Mouse (Mus musculus): Measurements from ENCODE around the gene Mrfap1. TPM values are rescaled to one million over a fixed set of nuclear protein-coding genes. Genes with fewer than 3 reads are reported as not detected.

The Mrfap1 gene
- 150 and 174 TPM in 2 replicates for total RNA-seq (2014; fragmentation: Nextera tagmentation)
- total RNA-seq (2017) = 236 and 255 TPM in 2 replicates

GRCm38 (mm10) chr5:36796296-36797014, at the start of gene Mrfap1:
Mrfap1 (minus strand) TSS chr5:36796772.
- peak; percentile 65 for ATAC-seq (replicated peaks; ENCODE audit: low FRiP score, low TSS enrichment, poor library complexity, severe bottlenecking)

GRCm38 (mm10) chr5:36844490-36844889, 47.9 kb upstream of the Mrfap1 start:
- ATAC-seq (replicated peaks; ENCODE audit: low FRiP score, low TSS enrichment, poor library complexity, severe bottlenecking) = no peak

GRCm38 (mm10) chr5:36841701-36842100, 45.1 kb upstream of the Mrfap1 start:
- no peak for ATAC-seq (replicated peaks; ENCODE audit: low FRiP score, low TSS enrichment, poor library complexity, severe bottlenecking)

- no peak for ATAC-seq (replicated peaks; ENCODE audit: low FRiP score, low TSS enrichment, poor library complexity, severe bottlenecking)
Measured at GRCm38 (mm10) chr5:36840092-36840491, 43.5 kb upstream of the Mrfap1 start.

GRCm38 (mm10) chr5:36839602-36840001, 43.0 kb upstream of the Mrfap1 start:
- ATAC-seq (replicated peaks; ENCODE audit: low FRiP score, low TSS enrichment, poor library complexity, severe bottlenecking) = no peak

- ATAC-seq (replicated peaks; ENCODE audit: low FRiP score, low TSS enrichment, poor library complexity, severe bottlenecking) = no peak
Measured at GRCm38 (mm10) chr5:36839032-36839431, 42.5 kb upstream of the Mrfap1 start.

- ATAC-seq (replicated peaks; ENCODE audit: low FRiP score, low TSS enrichment, poor library complexity, severe bottlenecking) = peak; percentile 82
Measured at GRCm38 (mm10) chr5:36835933-36836332, 39.4 kb upstream of the Mrfap1 start.

- ATAC-seq (replicated peaks; ENCODE audit: low FRiP score, low TSS enrichment, poor library complexity, severe bottlenecking) = no peak
Measured at GRCm38 (mm10) chr5:36831272-36831671, 34.7 kb upstream of the Mrfap1 start.

GRCm38 (mm10) chr5:36829913-36830879, 33.6 kb upstream of the Mrfap1 start, which contains the start of gene Man2b2:
Man2b2 (minus strand) TSS chr5:36830653.
- peak; percentile 87 for ATAC-seq (replicated peaks; ENCODE audit: low FRiP score, low TSS enrichment, poor library complexity, severe bottlenecking)

GRCm38 (mm10) chr5:36829098-36829497, 32.5 kb upstream of the Mrfap1 start:
- ATAC-seq (replicated peaks; ENCODE audit: low FRiP score, low TSS enrichment, poor library complexity, severe bottlenecking) = no peak

- ATAC-seq (replicated peaks; ENCODE audit: low FRiP score, low TSS enrichment, poor library complexity, severe bottlenecking) = no peak
Measured at GRCm38 (mm10) chr5:36822907-36823306, 26.3 kb upstream of the Mrfap1 start.

GRCm38 (mm10) chr5:36820142-36820541, 23.6 kb upstream of the Mrfap1 start:
- ATAC-seq (replicated peaks; ENCODE audit: low FRiP score, low TSS enrichment, poor library complexity, severe bottlenecking) = peak; percentile 54; the same call in 1 of the 2 replicates

- no peak for ATAC-seq (replicated peaks; ENCODE audit: low FRiP score, low TSS enrichment, poor library complexity, severe bottlenecking)
Measured at GRCm38 (mm10) chr5:36819742-36820141, 23.2 kb upstream of the Mrfap1 start.

GRCm38 (mm10) chr5:36817738-36818137, 21.2 kb upstream of the Mrfap1 start:
- ATAC-seq (replicated peaks; ENCODE audit: low FRiP score, low TSS enrichment, poor library complexity, severe bottlenecking) = no peak

GRCm38 (mm10) chr5:36814554-36814953, 18.0 kb upstream of the Mrfap1 start:
- ATAC-seq (replicated peaks; ENCODE audit: low FRiP score, low TSS enrichment, poor library complexity, severe bottlenecking) = peak; percentile 42; the same call in 1 of the 2 replicates

- ATAC-seq (replicated peaks; ENCODE audit: low FRiP score, low TSS enrichment, poor library complexity, severe bottlenecking) = peak; percentile 69
Measured at GRCm38 (mm10) chr5:36811413-36811812, 14.8 kb upstream of the Mrfap1 start.

GRCm38 (mm10) chr5:36810634-36811033, 14.1 kb upstream of the Mrfap1 start:
- no peak for ATAC-seq (replicated peaks; ENCODE audit: low FRiP score, low TSS enrichment, poor library complexity, severe bottlenecking)

- no peak for ATAC-seq (replicated peaks; ENCODE audit: low FRiP score, low TSS enrichment, poor library complexity, severe bottlenecking)
Measured at GRCm38 (mm10) chr5:36809123-36809522, 12.6 kb upstream of the Mrfap1 start.

GRCm38 (mm10) chr5:36807106-36807505, 10.5 kb upstream of the Mrfap1 start:
- no peak for ATAC-seq (replicated peaks; ENCODE audit: low FRiP score, low TSS enrichment, poor library complexity, severe bottlenecking)

- no peak for ATAC-seq (replicated peaks; ENCODE audit: low FRiP score, low TSS enrichment, poor library complexity, severe bottlenecking)
Measured at GRCm38 (mm10) chr5:36797291-36797690, 719 bp upstream of the Mrfap1 start.

All from megakaryocyte-erythroid progenitor cell, adult 5-6 weeks (primary cell).